Mouse (Mus musculus): ENCODE data around the gene Tshz2. TPM values are rescaled to one million over a fixed set of nuclear protein-coding genes. Genes with fewer than 3 reads are reported as not detected.

The Tshz2 gene
- total RNA-seq, 2 experiments from 2014 or later = 26.7 to 41.8 TPM

GRCm38 (mm10) chr2:169690054-169690453, 57.2 kb downstream of the Tshz2 start:
- DNase-seq (ENCODE audit: extremely low spot score in 1 of 2, low spot score in 1 of 2) = no peak

GRCm38 (mm10) chr2:169694494-169694893, 61.7 kb downstream of the Tshz2 start:
- no peak for DNase-seq (ENCODE audit: extremely low spot score in 1 of 2, low spot score in 1 of 2)

- DNase-seq (ENCODE audit: extremely low spot score in 1 of 2, low spot score in 1 of 2) = no peak
Observed at GRCm38 (mm10) chr2:169695025-169695424, 62.2 kb downstream of the Tshz2 start.

- no peak for DNase-seq (ENCODE audit: extremely low spot score in 1 of 2, low spot score in 1 of 2)
Observed at GRCm38 (mm10) chr2:169699141-169699540, 66.3 kb downstream of the Tshz2 start.

- DNase-seq (ENCODE audit: extremely low spot score in 1 of 2, low spot score in 1 of 2) = no peak
Observed at GRCm38 (mm10) chr2:169699862-169700511, 67.2 kb downstream of the Tshz2 start.

- DNase-seq (ENCODE audit: extremely low spot score in 1 of 2, low spot score in 1 of 2) = no peak
Observed at GRCm38 (mm10) chr2:169702725-169703486, 70.1 kb downstream of the Tshz2 start.

- no peak for DNase-seq (ENCODE audit: extremely low spot score in 1 of 2, low spot score in 1 of 2)
Observed at GRCm38 (mm10) chr2:169721793-169722326, 89.0 kb downstream of the Tshz2 start.

- DNase-seq (ENCODE audit: extremely low spot score in 1 of 2, low spot score in 1 of 2) = no peak
Observed at GRCm38 (mm10) chr2:169722341-169722740, 89.5 kb downstream of the Tshz2 start.

GRCm38 (mm10) chr2:169723645-169724462, 91.0 kb downstream of the Tshz2 start:
- no peak for DNase-seq (ENCODE audit: extremely low spot score in 1 of 2, low spot score in 1 of 2)

- DNase-seq (ENCODE audit: extremely low spot score in 1 of 2, low spot score in 1 of 2) = no peak
Observed at GRCm38 (mm10) chr2:169728651-169729280, 96.0 kb downstream of the Tshz2 start.

- no peak for DNase-seq (ENCODE audit: extremely low spot score in 1 of 2, low spot score in 1 of 2)
Observed at GRCm38 (mm10) chr2:169730551-169730996, 97.8 kb downstream of the Tshz2 start.

- no peak for DNase-seq (ENCODE audit: extremely low spot score in 1 of 2, low spot score in 1 of 2)
Observed at GRCm38 (mm10) chr2:169734053-169734452, 101.2 kb downstream of the Tshz2 start.

GRCm38 (mm10) chr2:169735475-169736406, 102.9 kb downstream of the Tshz2 start:
- no peak for DNase-seq (ENCODE audit: extremely low spot score in 1 of 2, low spot score in 1 of 2)

GRCm38 (mm10) chr2:169740996-169741395, 108.2 kb downstream of the Tshz2 start:
- DNase-seq (ENCODE audit: extremely low spot score in 1 of 2, low spot score in 1 of 2) = no peak

- no peak for DNase-seq (ENCODE audit: extremely low spot score in 1 of 2, low spot score in 1 of 2)
Observed at GRCm38 (mm10) chr2:169742791-169743190, 110.0 kb downstream of the Tshz2 start.

GRCm38 (mm10) chr2:169743294-169743693, 110.5 kb downstream of the Tshz2 start:
- DNase-seq (ENCODE audit: extremely low spot score in 1 of 2, low spot score in 1 of 2) = no peak

- DNase-seq (ENCODE audit: extremely low spot score in 1 of 2, low spot score in 1 of 2) = no peak
Observed at GRCm38 (mm10) chr2:169743910-169744309, 111.1 kb downstream of the Tshz2 start.

GRCm38 (mm10) chr2:169747114-169747642, 114.4 kb downstream of the Tshz2 start:
- DNase-seq (ENCODE audit: extremely low spot score in 1 of 2, low spot score in 1 of 2) = no peak
